Mouse (Mus musculus) liver, embryonic 14.5 days (tissue): ENCODE measurements around the gene Rhot2. TPM values are rescaled to one million over a fixed set of nuclear protein-coding genes. Genes with fewer than 3 reads are reported as not detected.

Experiments used
- ATAC-seq: fragments of 200-750 bp; cut with Nextera tagmentation; 2 replicates; pipeline ENCODE4 v1.8.0; 2017; ENCODE audit warnings: moderate number of reproducible peaks, mild to moderate bottlenecking, moderate library complexity; ENCODE audit not compliant: insufficient read depth
- DNase-seq, 3 experiments: peaks; one replicate each; pipeline ENCODE4 v3.0.0-alpha.2; 2012 to 2013; ENCODE audit warnings: low read depth in 3 of 3, low spot score in 3 of 3
- H3K27ac ChIP-seq: fragments of 300-500 bp; sonication (generic); 2 replicates; pipeline ENCODE4 v1.5.1; 2014; ENCODE audit warnings: moderate library complexity, mild to moderate bottlenecking, control low read depth, inconsistent platforms
- H3K27me3 ChIP-seq: fragments of 300-500 bp; sonication (generic); 2 replicates; pipeline ENCODE4 v1.6.1; 2014; ENCODE audit warnings: mild to moderate bottlenecking, low read length, moderate library complexity; ENCODE audit not compliant: control insufficient read depth, insufficient read depth
- H3K36me3 ChIP-seq: fragments of 300-500 bp; sonication (generic); replicated peaks from 2 replicates; pipeline ENCODE4 v1.6.1; 2014; ENCODE audit warnings: low read depth; ENCODE audit not compliant: control insufficient read depth, insufficient read depth
- H3K4me1 ChIP-seq, 2 experiments: fragments of 200-500 bp in 1 of 2; fragments of 300-500 bp in 1 of 2; sonication (generic) in 1 of 2; replicated peaks; 2 replicates each; pipeline ENCODE4 v1.6.1; 2012 to 2014; ENCODE audit warnings: antibody characterized with exemption in 1 of 2, inconsistent platforms in 1 of 2, low read length in 1 of 2; ENCODE audit not compliant: control insufficient read depth in 2 of 2, insufficient read depth in 2 of 2
- H3K4me2 ChIP-seq: fragments of 300-500 bp; sonication (generic); 2 replicates; pipeline ENCODE4 v1.6.1; 2014; ENCODE audit warnings: low read depth, mild to moderate bottlenecking, control low read depth, moderate library complexity
- H3K4me3 ChIP-seq, 2 experiments: fragments of 200-500 bp in 1 of 2; fragments of 300-500 bp in 1 of 2; sonication (generic) in 1 of 2; 2 replicates each; pipeline ENCODE4 v1.5.1; 2012 to 2014; ENCODE audit warnings: low read depth in 2 of 2, low read length in 2 of 2, mild to moderate bottlenecking in 2 of 2, control low read depth in 1 of 2, inconsistent platforms in 1 of 2, moderate library complexity in 1 of 2; ENCODE audit not compliant: insufficient read depth in 1 of 2
- H3K9ac ChIP-seq: fragments of 300-500 bp; sonication (generic); replicated peaks from 2 replicates; pipeline ENCODE4 v1.6.1; 2014; ENCODE audit warnings: mild to moderate bottlenecking, control low read depth, moderate library complexity
- H3K9me3 ChIP-seq: fragments of 300-500 bp; sonication (generic); 2 replicates; pipeline ENCODE4 v1.6.1; 2016; ENCODE audit warnings: low read length, mixed read lengths; ENCODE audit not compliant: control insufficient read depth
- CTCF ChIP-seq: IDR thresholded peaks from 2 replicates; pipeline ENCODE4 v1.5.1; 2016; ENCODE audit warnings: antibody characterized with exemption, low read depth, control low read depth
- EP300 ChIP-seq: IDR thresholded peaks from 2 replicates; pipeline ENCODE4 v1.6.1; 2016; ENCODE audit warnings: antibody characterized with exemption, low read depth
- WGBS: fragments of 180-500 bp; shearing (Covaris S2); extraction: QIAGEN DNeasy Blood & Tissue Kit; methylation state at CpG from one replicate; pipeline ENCODE4 v1.1.7; 2014; ENCODE audit not compliant: insufficient replicate concordance; 5-methylcytosine and 5-hydroxymethylcytosine counted together
- polyA plus RNA-seq, 2 experiments: library from polyadenylated mRNA; depleted of rRNA in 1 of 2; stranded (reverse) in 1 of 2; unstranded in 1 of 2; fragments of >200 nt; fragmentation: Nextera tagmentation in 1 of 2; extraction: Ambion mirVana in 1 of 2; gene quantifications; 2 replicates each; pipeline versions ENCODE4 v1.2.1 to v1.2.3; 2012 to 2014

Rhot2 gene
- polyA plus RNA-seq, 2 experiments = 4.2 to 33.3 TPM

DNA sequence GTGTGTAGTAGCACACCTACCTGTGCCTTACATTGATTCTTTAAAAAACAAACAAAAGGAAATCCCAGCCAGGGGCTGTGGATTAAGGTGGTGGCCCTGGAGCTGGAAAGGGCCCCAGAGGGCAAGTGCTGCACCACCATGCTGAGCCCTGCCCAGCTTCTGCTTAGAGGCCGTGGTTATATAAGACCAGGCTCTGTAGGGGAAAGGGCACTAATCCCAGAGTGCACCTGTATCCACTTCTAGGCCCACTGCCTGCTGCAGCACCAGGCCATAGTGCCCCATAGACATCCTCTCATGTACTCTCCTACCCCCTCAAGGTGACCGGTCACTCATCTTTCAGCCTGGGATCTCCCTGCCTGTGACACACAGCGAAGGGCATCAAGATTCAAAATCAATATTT, 21.5 kb upstream of the Rhot2 start:
- Histone ChIP-seq H3K4me3 (no peak overlapping the region), H3K4me2 (no peak overlapping the region), H3K36me3 (no peaks in the 10 kb centered on the region; the same call in 1 of the 2 replicates), H3K27me3 (no peaks in the 10 kb centered on the region), H3K9ac (no peak overlapping the region), H3K27ac (no peak overlapping the region), H3K9me3 (no peaks in the 10 kb centered on the region), H3K4me1 (peaks cover 8 to 21% of the 10 kb centered on the region in 2 experiments)
- 78% methylated on average over 3 of the region's 3 CpGs for WGBS
- ATAC-seq (no peak), DNase-seq (no peak)
- TF ChIP-seq CTCF = no peak
- no peak for TF ChIP-seq EP300

DNA sequence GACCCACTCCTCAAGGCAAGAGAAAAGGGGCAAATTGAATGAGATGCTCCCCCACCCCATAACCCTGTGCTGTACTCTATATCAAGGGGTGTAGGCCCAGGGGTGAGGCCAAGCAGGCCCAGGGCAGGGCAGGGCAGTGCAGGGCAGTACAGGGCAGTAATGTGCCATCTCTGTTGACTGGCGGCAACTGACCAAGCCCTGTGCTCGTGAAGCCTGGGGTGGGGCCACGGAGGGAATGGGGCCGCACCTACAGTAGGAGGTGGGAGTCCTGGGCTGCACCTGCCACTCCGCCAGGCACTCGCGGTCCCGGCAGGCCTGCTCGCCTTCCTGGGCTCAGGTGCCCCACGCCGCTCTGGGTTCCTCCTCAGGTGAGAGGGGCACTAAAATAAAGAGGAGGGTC, 20.6 kb upstream of the Rhot2 start:
- DNase-seq (no peak), ATAC-seq (no peak)
- peaks cover 13 to 28% of the 10 kb centered on the region in 2 experiments for H3K4me1 ChIP-seq
- no peaks in the 10 kb centered on the region for H3K27me3 ChIP-seq
- WGBS = 87% methylated on average over 11 of the region's 11 CpGs
- no peak for TF ChIP-seq CTCF
- no peaks in the 10 kb centered on the region; the same call in 1 of the 2 replicates for H3K36me3 ChIP-seq
- no peaks in the 10 kb centered on the region for H3K9me3 ChIP-seq
- no peak overlapping the region for H3K4me2 ChIP-seq
- no peak overlapping the region for H3K27ac ChIP-seq
- no peak overlapping the region for H3K4me3 ChIP-seq
- H3K9ac ChIP-seq = no peak overlapping the region

DNA sequence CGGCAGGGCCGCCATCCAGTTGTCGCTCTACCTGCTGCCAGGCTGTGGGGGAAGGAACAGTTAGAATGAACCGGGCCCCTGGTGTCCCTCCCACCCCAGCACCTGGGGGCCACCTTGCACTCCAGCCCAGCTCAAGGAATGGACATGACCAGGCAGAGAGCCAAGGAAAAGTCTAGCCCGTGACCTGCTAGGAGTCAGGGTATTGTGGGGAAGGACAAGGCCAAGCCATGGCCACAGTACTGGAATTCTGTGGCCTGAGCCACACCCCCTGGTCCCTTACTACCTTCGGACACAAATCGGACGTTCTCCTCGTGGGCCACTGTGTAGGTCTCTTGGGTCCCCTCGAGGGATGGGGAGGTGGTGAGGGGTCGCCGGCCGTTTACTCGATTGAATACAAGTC, 19.7 kb upstream of the Rhot2 start:
- no peaks in the 10 kb centered on the region; the same call in 1 of the 2 replicates for H3K36me3 ChIP-seq
- H3K4me3 ChIP-seq = no peak overlapping the region
- no peak for ATAC-seq
- H3K9me3 ChIP-seq = no peaks in the 10 kb centered on the region
- DNase-seq = no peak
- TF ChIP-seq EP300 = no peak
- no peak for TF ChIP-seq CTCF
- H3K27ac ChIP-seq = no peak overlapping the region
- no peak overlapping the region for H3K9ac ChIP-seq
- no peaks in the 10 kb centered on the region for H3K27me3 ChIP-seq
- no peak overlapping the region for H3K4me2 ChIP-seq
- WGBS = 80% methylated on average over 14 of the region's 14 CpGs
- H3K4me1 ChIP-seq = peaks cover 16 to 32% of the 10 kb centered on the region in 2 experiments

DNA sequence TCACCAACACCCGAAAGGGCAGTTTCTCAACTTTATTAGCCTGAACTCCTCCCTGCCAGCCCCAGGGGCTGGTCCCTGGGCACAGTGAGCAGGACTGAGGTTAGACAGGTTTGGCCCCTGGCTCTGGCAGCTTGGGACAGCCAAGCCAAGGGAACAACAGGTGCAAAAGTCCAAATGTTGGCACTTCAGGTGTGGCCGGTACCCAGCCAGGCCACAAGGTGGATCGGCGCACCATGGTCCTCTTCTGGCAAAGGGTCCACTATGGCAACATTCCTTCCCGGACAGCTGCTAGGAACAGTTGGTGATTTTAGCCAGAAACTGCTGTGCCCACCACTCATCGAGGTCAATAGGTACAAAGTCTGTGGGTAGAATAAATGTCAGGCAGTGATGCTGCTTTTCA, 19.0 kb upstream of the Rhot2 start:
- TF ChIP-seq EP300 (no peak), CTCF (no peak)
- Histone ChIP-seq H3K9ac (no peak overlapping the region), H3K36me3 (no peaks in the 10 kb centered on the region; the same call in 1 of the 2 replicates), H3K4me3 (no peak overlapping the region), H3K4me2 (no peak overlapping the region), H3K4me1 (peaks cover 16 to 29% of the 10 kb centered on the region in 2 experiments), H3K9me3 (no peaks in the 10 kb centered on the region), H3K27ac (no peak overlapping the region), H3K27me3 (no peaks in the 10 kb centered on the region)
- ATAC-seq = no peak
- 91% methylated on average over 6 of the region's 6 CpGs for WGBS
- no peak for DNase-seq

DNA sequence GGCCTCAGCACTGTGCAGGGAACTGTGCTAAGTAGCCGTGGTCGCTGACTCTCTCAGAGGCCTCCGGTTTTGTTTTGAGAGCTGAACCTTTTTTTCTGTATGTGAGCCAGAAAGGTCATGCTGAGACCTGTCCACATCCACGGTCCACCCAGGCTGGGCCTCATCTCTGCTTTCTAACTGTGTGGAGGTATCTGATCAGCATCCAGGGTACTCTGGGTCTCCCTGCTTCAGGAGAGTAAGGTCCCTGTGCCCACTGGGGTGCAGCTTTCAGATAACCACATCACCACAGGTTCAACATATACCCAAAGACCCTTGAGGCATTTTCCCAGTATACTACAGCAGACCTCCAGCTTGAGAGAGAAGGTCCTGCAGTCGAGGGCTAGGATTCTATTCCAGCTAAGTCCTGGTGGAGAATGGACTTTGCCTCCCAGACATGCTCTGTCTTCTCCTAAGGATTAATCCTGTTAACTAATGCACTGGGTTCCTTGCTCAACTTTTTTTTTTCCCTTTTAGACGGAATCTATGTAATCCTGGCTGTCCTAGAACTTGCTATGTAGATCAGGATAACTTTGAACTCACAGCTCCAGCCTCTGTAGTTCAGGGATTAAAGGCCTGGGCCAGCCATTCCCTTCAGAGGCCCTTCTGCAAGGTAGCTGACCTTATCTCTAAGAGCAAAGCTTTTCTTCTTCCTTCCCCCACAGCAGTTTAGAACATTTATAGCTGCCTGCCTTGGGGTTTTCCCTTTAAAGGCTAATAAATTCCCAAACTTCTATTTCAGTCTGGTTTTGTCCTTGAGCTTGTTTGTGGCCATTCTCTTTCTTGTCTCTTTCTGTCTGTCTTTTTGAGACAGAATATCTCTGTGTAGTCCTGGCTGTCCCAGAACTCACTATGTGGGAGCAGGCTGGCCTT, 17.3 kb upstream of the Rhot2 start:
- peak overlapping the region; percentile 78 to 85 for H3K4me3 ChIP-seq
- peak; percentile 10; the same call in 1 of the 2 replicates for ATAC-seq
- WGBS = 9% methylated on average over 6 of the region's 6 CpGs

More for the DNA sequence above, 17.3 kb upstream of the Rhot2 start:
- Histone ChIP-seq H3K9me3 (no peaks in the 10 kb centered on the region), H3K27ac (peak overlapping the region; percentile 28), H3K27me3 (no peaks in the 10 kb centered on the region), H3K36me3 (no peaks in the 10 kb centered on the region; the same call in 1 of the 2 replicates), H3K9ac (peak overlapping the region; percentile 86), H3K4me2 (peak overlapping the region; percentile 91), H3K4me1 (peaks cover 16 to 21% of the 10 kb centered on the region in 2 experiments)
- TF ChIP-seq EP300 (no peak), CTCF (no peak)
- DNase-seq = no peak
